In the genomic region with DNA sequence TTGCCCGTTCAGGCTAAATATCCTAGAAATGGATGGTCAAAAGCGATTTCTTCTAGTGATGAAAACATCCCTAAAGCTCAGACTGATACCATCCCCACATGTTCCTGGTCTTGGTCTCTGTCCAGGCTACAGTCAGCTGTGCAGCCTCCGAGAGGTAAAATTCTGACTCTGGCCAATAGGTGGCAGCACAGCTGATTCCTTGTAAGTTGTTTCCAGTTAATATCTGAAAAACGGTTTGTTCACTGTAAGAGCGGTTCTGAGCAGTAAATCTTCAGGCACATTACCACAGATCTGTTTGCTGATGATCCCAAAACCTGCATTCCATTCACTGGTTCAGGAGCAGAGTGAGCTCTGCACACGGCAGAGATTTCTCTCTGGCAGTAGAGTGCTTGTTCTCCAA, we compare ENCODE assay signal across 12 mouse cellular contexts. TPM values are rescaled to one million over a fixed set of nuclear protein-coding genes. Genes with fewer than 3 reads are reported as not detected.
"Had no signal": no experiment of that assay in that cellular context is flagged by ENCODE, and none has a peak within 500 bp of the region (broad histone marks: within the 10 kb centered on the region; RNA-seq: fewer than 3 reads in every experiment).

No protein-coding gene starts in this region.

RNA-seq across cellular contexts. Expression of a gene that starts 12.4 kb away (rescaled TPM):
- total RNA-seq: forebrain, postnatal 0 days; gastrocnemius, adult 18-20 months; gastrocnemius, adult 2 months; gastrocnemius, adult 8-10 months; gastrocnemius, postnatal 10 days; gastrocnemius, postnatal 14 days; gastrocnemius, postnatal 25 days; gastrocnemius, postnatal 36 days; gastrocnemius, postnatal 4 days; heart, adult 18-20 months; heart, adult 2 months; heart, adult 8-10 months had no signal

RNA-seq across cellular contexts. Expression of a gene that starts 58.6 kb away (rescaled TPM):
- total RNA-seq: forebrain, postnatal 0 days; gastrocnemius, adult 18-20 months; gastrocnemius, adult 2 months; gastrocnemius, adult 8-10 months; gastrocnemius, postnatal 10 days; gastrocnemius, postnatal 14 days; gastrocnemius, postnatal 25 days; gastrocnemius, postnatal 36 days; gastrocnemius, postnatal 4 days; heart, adult 18-20 months; heart, adult 2 months; heart, adult 8-10 months had no signal
